Mouse (Mus musculus) brain, embryonic 14.5 days (tissue): Measurements from ENCODE around the gene Spint1.

ENCODE experiments used
- CTCF ChIP-seq: fragments of 200-500 bp; IDR thresholded peaks from 2 replicates; pipeline ENCODE4 v1.5.1; 2012; ENCODE audit warnings: inconsistent platforms, mild to moderate bottlenecking, moderate library complexity, borderline replicate concordance; ENCODE audit not compliant: insufficient read depth, insufficient read length; ENCODE audit errors: extremely low read depth
- POLR2A ChIP-seq: fragments of 200-500 bp; IDR thresholded peaks from 2 replicates; pipeline ENCODE4 v1.6.1; 2012; ENCODE audit warnings: mild to moderate bottlenecking, inconsistent platforms, borderline replicate concordance; ENCODE audit not compliant: poor library complexity, insufficient read depth, insufficient read length, severe bottlenecking; ENCODE audit errors: extremely low read depth

DNA sequence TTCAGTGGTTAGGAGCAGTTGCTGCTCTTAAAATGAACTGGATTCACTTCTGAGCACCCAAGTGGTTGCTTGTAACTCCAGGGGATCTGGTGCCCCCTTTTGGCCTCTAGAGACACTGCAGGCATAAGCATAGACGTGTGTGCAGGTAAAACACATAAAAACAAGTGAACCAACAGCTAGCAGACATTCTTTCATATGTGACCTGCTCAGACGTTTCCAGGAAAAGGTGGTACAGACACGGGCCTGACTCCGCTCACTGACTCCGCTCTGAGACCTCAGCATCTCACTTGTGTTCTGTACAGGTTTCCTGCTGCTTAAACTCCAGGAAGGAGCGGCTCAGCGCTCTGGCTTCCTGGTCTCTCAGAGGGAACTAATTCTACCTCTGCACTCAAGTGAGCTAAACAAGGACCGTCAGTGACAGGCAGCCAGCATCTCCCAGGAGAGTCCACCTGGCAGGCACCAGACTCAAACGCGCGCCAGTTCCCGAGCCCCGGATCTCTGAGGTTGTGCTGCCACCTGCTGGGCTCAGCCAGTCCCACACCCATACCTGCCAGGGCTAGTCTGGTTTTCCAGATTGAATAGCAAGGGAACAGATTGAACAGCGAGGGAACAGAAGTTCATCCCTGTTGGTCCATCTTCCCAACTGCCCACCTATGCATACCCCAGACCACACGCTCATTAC is 48.0 kb upstream of the Spint1 start:
- peak; percentile 96 for TF ChIP-seq CTCF
- TF ChIP-seq POLR2A = no peak
